Mouse (Mus musculus): ENCODE measurements around the gene Pth1r.

Pth1r gene

GRCm38 (mm10) chr9:110748451-110748850 is 1.5 kb upstream of the Pth1r start:
- DNase-seq, result no peak

DNA sequence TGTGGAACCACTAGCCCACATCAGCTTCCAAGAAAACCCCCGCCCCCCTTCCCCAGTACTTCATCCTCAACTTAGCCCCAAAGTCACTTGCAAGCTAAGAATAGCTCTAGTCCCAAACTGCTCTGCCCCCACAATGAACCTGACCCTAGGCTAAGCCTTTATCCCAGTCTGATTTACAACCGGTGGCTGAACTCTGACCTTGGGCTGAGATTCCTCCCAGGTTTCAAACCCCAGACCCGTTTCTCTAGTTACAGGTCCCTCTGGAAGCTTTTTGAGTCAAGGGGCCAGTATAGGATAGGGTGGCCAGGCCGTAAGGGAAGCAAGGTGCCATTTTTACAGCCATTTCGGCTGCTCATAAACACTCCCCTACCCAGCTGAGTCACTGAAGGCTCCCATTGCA is 707 bp downstream of the Pth1r start:
- DNase-seq, result no peak

DNA sequence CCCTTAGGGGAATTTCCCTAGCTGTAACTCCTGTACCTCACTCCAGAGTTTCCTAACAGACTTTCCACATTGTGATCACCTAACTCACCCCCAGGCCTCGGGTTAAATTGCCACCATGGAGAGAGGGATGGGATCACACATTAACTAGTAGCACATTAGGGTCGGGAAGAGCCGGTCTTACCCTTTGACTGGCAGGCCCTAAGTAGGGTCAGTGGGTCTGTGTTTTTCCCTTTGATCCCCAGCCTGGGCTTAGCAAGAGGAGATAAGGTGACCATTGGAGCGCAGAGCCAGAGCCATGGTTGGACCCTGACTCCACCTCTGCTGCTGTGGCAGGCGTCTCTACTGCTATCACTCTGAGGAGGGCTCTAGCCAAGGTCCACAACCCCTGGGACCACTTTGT is 1.2 kb downstream of the Pth1r start:
- no peak for DNase-seq

DNA sequence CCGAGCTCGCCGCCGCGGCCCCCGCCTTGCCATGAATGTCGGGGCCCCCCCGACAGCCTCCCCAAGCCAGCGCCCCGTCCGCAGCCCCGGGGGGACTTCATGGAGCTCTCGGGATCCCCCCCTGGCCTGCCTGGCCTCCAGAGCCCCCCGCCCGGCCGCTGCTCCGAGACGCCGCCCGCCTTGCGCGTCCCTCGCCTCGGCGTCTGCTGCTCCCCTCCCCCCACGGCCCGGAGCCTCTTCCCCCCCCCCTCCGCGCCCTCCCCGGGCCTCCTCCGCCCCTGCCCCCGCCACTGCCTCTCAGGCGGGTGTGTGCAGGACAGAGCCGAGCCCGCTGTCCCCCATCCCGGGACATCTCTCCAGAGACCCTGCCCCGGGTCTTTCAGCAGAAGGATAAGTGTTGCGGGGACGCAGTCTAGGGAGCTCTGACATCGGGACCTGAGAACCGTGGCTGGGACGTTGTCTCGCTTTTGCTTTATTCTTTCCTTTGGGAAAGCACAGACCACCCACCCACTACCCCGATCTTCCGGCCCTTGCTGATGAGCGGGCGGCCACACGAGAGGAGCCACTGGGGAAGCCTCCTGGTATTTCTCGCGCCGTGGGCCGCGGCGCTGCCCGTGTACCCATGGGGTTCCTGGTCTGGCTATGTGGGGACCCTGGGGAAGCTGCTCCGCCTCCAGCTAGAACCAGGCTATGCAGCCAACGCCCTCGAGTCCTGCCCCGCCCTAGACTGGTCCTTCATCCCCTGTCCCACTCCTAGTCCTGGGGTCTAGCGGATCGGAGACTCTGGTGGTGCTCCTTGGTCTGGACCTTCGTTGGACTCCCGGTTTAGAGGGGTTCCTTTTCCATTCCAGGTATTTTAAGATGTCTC is 3.3 kb downstream of the Pth1r start:
- DNase-seq, result no peak

DNA sequence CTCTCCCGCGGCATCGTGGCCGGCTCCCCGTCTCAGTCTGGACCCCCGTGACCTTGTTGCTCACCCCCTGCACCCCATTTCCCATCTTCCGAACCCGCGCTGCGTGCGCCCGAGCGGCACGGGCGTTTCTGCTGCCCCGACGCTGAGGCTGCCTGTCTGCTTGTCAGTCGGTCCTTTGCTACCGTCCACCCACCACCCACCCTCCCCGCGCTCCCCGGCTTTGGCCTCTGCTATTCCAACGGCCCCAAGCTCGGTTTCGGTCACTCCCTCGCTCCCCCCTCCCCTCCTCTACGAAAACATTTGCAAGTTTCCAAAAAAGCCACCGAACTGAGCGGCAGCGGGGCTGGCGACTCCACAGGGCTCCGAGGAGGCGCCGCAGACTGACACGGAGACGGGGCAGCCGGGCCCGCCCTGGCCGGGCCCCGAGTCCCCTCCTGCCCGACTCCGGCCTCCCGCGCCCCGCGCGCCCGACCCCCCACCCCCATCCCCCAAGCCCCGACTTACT is 3.9 kb downstream of the Pth1r start:
- no peak for DNase-seq

GRCm38 (mm10) chr9:110742295-110742950 is 4.5 kb downstream of the Pth1r start:
- DNase-seq, result no peak

- DNase-seq, result no peak
These were observed 5.1 kb downstream of the Pth1r start, which contains the start of gene Myl3 for GRCm38 (mm10) chr9:110741711-110742294. Gene Myl3 (plus strand): TSS chr9:110741861.

GRCm38 (mm10) chr9:110739961-110740360 is 7.0 kb downstream of the Pth1r start:
- no peak for DNase-seq

GRCm38 (mm10) chr9:110738054-110738453 is 8.9 kb downstream of the Pth1r start:
- DNase-seq, result no peak

- DNase-seq, result no peak
These were observed 10.6 kb downstream of the Pth1r start for GRCm38 (mm10) chr9:110736362-110736761.

DNA sequence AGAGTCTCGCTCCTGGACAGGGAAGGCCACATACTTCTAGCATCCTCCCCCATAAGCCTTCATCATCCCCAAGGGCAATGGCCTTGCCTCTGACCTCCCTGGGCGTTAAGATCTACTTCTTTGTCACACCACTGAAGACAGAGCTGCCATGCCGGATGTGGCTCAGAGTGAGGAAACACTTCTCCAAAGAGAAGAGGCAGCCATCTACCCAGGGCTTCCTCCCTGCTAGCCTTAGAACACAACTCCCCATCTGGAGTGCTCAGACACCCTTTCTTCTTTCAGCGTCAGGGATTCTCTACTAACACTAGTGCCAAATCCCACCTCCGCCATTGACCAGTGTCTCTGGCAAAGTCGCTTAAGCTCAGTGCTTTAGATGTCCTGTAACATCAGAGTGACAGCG is 12.8 kb downstream of the Pth1r start:
- no peak for DNase-seq

GRCm38 (mm10) chr9:110733102-110733501 is 13.8 kb downstream of the Pth1r start:
- no peak for DNase-seq

DNA sequence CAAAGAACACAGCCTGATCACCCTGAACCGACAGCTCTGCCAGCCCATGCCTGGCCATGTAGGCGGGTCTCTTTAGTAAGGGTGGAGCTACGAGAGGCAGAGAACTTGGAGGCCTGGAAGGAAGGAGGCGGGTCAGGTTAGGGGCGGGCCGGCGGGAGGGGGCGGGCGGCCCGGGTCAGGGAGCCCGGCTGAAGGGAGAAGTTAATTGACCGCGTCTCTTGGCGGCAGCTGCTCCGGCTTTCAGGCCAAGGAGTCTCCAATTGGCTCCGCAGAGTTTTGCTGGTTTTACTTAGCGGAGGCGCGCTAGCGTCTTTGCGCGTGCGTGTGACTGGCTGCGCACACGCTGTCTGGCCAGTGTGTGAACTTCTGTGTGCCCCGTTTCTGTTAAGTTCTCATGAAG is 14.3 kb downstream of the Pth1r start:
- DNase-seq, result peak; percentile 19 to 29

DNA sequence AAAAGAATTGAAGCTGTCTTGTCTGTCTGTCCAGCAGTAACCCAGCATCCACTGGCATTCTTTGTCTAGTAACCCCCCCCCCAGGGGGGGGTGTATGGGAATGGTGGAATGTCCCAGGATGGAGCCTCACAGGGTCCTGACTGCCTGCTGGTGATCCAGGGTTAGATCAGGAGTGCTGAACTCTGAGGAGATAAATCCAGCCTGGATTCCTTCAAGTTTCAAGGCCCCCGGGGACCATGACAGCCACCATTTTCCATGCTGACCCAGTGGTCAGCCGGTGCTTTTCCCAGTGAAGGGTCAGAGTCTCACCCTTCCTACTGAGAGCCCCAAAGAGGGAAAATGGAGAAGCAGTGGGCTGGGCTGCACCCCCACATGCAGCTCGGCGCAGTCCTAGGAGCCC is 15.1 kb downstream of the Pth1r start:
- no peak for DNase-seq

GRCm38 (mm10) chr9:110729841-110730240 is 17.1 kb downstream of the Pth1r start:
- DNase-seq, result peak; percentile 41 to 48

DNA sequence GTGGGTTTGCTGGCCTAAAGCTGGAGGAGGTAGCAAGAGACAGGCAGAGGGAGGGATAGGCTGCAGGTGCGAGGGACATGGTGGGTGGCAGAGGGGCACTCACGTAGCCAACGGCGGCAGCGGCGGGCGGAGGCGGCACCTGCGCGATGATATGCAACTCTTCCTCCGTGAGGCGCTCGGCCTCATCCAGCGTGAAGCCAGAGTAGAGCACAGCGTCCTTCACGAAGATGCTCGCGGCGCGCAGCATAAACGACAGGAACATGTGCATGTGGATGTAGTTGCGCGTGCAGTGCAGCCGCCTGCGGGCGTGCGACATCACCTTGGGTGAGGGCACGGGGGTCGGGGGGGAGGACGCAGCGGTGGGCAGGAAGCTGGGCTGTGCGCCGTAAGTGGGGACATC is 20.1 kb downstream of the Pth1r start:
- no peak for DNase-seq

DNA sequence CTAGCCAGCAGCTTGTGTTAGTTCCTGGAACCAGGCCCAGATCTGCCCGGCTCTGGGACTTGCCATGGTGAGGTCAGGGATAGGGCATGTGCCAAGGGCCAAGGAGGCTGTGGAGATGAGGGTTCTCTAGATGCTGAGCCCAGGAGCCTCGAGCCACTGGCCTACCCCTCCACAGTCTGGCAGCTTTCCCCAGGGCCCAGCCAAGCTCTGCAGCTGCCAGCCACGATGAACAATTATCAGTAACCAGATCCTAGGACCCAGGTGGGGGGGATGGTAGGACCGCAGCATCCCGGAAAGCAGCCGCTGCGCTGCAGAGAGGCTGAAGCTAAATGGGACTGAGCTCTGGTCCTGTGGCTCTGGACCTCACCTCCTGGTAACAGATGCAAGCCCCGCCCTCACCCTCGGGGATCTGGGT is 21.2 kb downstream of the Pth1r start:
- peak in 1 of 2 experiments; percentile 34 for DNase-seq

DNA sequence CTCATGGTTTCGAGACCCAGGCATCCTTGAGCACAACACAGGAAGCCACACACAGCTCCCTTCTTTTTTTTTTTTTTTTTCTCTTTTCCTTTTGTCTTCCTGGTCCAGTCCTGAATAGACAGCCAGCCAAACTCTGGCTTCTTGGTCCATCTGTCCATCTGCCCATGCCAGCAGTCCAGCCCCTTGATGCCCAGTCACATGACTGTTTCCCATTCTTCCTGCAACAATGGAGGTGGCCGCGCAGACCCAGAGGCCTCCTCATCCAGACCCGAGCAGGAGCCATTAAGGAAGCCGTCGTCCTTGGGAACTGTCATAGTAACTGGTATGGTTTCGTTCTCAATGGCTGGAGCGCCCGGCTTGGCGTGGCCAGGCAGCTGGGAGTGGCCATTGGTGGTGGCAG is 24.9 kb downstream of the Pth1r start:
- DNase-seq, result no peak

- DNase-seq, result no peak
These were observed 27.0 kb downstream of the Pth1r start for GRCm38 (mm10) chr9:110719977-110720376.

DNA sequence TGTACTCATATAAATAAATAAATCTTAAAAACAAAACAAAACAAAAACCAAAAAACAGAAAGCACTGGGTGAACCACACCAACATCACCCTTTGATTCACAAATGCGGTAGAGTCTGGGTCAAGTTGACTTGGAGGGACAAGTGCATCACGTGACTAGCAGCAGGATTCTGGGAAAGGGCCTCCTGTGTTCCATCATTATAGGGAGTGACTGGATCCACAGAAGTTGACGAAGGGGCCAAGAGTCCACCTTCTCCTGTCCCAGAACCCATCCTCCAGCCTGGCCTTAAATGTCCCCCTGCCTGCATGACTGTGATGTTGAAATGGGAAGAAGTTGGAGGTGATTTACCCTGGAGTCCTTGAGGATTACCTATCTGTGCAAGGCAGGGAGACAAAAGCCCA is 28.1 kb downstream of the Pth1r start:
- no peak for DNase-seq

GRCm38 (mm10) chr9:110718071-110718470 is 28.9 kb downstream of the Pth1r start:
- DNase-seq, result no peak

- peak; percentile 61 to 63 for DNase-seq
These were observed 30.2 kb downstream of the Pth1r start for GRCm38 (mm10) chr9:110716775-110717174.

DNA sequence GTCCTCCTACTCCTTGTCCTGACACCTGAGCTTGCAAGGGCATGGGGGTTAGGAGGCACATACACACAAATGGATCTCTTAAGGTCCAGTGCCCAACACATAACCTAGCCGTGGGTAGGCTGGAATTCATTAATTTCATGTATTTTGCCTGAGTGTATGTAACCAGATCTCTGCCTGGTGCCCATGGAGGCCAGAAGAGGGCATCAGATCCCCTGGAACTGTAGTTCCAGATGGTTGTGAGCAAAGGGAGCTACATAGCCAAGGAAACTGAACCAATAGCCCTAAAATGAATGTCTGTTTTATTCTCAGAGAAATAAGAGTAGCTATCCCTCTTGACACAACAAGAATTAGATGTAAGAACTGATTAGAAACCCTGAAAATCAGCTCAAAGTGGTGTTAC is 31.5 kb downstream of the Pth1r start:
- no peak for DNase-seq

DNA sequence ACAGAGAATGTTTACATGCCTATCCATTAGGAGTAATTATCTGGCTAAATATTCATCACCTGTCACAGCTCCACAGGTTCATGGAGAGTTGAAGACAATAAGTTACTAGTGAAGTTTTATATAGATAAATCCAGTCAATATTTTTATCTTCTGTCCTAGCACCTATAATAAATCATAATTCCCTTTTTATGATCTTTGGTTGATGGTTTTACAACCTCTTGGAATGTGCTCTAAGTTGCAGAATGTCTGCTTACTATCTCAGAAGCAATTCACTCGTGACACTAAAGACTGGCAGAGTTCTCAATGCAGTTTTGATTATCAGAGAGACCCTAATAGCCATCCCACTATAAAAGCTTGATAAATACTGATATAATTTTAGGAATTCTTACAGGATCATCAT is 33.6 kb downstream of the Pth1r start:
- no peak for DNase-seq
